Mouse (Mus musculus) small intestine, adult 2 months (tissue): ENCODE results near the gene Cd69.

Source experiments
- CTCF ChIP-seq: fragments of 200-500 bp; IDR thresholded peaks from 2 replicates; pipeline ENCODE4 v1.5.1; 2012; ENCODE audit warnings: low read depth, mild to moderate bottlenecking, control low read depth, inconsistent platforms, low read length, moderate library complexity, mixed read lengths; ENCODE audit not compliant: insufficient replicate concordance, insufficient read length; ENCODE audit errors: extremely low read depth
- POLR2A ChIP-seq: fragments of 200-500 bp; IDR thresholded peaks from 2 replicates; pipeline ENCODE4 v1.6.1; 2012; ENCODE audit warnings: low read depth, mild to moderate bottlenecking, control low read depth, inconsistent platforms, low read length, moderate library complexity

- no peak for TF ChIP-seq CTCF
- no peak for TF ChIP-seq POLR2A
Observed at GRCm38 (mm10) chr6:129288708-129289107, 13.5 kb upstream of the Cd69 start.
